Mouse (Mus musculus) bone marrow macrophage, adult 2 months (primary cell): ENCODE results near the gene BC107364. TPM values are rescaled to one million over a fixed set of nuclear protein-coding genes. Genes with fewer than 3 reads are reported as not detected.
"Not testable (repeated sequence)": the region's sequence is repeated elsewhere in the genome, so short reads cannot be mapped to it uniquely, and the experiment has no call there.

Source experiments
- H3K27ac ChIP-seq: 2 replicates; pipeline ENCODE4 v1.5.1; 2012; ENCODE audit warnings: low read depth, low read length; ENCODE audit not compliant: insufficient read depth
- H3K4me1 ChIP-seq: 2 replicates; pipeline ENCODE4 v1.6.1; 2012; ENCODE audit warnings: low read length; ENCODE audit not compliant: control insufficient read depth, insufficient read depth
- H3K4me3 ChIP-seq: 2 replicates; pipeline ENCODE4 v1.5.1; 2012; ENCODE audit warnings: mild to moderate bottlenecking, low read length, moderate library complexity; ENCODE audit not compliant: insufficient read depth
- CTCF ChIP-seq: IDR thresholded peaks from 2 replicates; pipeline ENCODE4 v1.5.1; 2012; ENCODE audit warnings: low read depth, mild to moderate bottlenecking, low read length, moderate library complexity
- POLR2A ChIP-seq: IDR thresholded peaks from 2 replicates; pipeline ENCODE4 v1.6.1; 2012; ENCODE audit warnings: mild to moderate bottlenecking, low read depth, low read length, borderline replicate concordance
- polyA plus RNA-seq: library from polyadenylated mRNA; stranded (reverse); fragments of >200 nt; gene quantifications from 2 replicates; pipeline ENCODE4 v1.2.4, GENCODE M21; 2012; ENCODE audit not compliant: missing spikeins, insufficient read depth, insufficient read length

Gene BC107364
- polyA plus RNA-seq, 1 experiment = not detected

DNA sequence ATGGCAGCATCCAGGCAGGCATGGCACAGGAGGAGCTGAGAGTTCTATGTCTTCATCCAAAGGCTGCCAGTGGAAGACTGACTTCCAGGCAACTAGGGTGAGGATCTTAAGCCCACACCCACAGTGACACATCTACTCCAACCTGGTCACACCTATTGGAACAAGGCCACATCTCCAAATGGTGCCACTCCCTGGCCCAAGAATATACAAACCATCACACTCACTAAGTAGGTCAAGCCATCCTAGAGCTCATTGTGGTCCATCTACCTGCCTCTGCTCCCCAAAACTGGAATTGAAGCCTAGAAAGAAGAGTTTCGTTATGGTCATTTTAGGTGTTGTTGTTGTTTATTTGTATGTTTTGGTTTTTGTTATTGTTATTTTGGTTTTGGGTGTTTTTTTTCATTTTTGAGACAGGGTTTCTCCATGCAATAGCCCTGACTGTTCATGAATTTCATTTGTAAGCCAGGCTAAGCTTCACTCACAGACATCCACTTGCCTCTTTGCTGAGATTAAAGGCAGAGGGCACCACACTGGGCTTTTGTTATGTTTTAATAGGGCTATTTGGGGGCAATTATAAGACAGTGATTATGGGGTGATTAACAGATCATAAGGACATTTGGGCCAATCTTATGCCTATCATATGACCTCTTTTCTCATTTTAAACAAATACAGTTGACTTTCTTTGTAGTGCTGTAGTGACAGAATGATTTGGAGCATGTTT, 43.5 kb upstream of the BC107364 start:
- TF ChIP-seq POLR2A = no peak
- TF ChIP-seq CTCF = no peak
- Histone ChIP-seq H3K27ac (no peak overlapping the region), H3K4me1 (peaks cover 5% of the 10 kb centered on the region; the same call in 1 of the 2 replicates), H3K4me3 (no peak overlapping the region)

DNA sequence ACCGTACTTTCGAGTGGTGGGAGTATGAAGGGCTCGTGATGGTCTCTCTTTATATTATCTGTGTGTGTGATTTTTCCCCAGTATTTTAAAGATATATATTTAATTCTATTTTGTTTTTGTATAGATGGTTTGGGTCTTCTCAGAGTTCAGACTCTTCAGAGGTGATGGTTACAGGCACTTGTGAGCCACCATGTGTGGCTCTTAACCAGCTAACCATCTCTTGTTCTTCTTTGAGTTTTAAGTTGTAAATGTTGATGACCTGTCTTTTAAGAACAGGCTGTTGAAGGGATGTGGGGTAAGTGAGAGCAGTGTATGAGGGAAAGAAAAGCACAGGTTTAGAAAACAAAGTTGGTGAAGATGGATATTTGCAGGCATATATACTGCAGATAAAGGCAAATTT, 42.8 kb upstream of the BC107364 start:
- no peak for TF ChIP-seq POLR2A
- TF ChIP-seq CTCF = no peak
- no peak overlapping the region for H3K27ac ChIP-seq
- peaks cover 5% of the 10 kb centered on the region; the same call in 1 of the 2 replicates for H3K4me1 ChIP-seq
- no peak overlapping the region for H3K4me3 ChIP-seq

DNA sequence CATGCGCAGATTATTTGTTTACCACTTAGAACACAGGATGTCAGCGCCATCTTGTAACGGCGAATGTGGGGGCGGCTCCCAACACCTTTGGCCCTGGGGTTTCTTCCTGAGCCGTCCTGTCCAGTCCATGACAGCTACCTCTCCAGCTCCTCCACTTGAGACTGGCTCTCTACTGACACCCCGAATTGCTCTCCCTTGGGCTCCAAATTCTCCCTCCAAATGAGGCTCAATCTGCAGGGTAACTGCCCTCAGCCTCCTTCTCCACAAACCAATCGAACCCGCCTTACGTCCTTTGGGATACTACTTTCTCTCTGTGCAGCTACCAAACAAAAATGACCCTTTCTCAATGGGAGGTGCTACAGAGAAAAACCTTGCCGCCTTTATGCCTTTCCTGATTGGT, 42.4 kb upstream of the BC107364 start:
- H3K4me3 ChIP-seq = not testable (repeated sequence)

DNA sequence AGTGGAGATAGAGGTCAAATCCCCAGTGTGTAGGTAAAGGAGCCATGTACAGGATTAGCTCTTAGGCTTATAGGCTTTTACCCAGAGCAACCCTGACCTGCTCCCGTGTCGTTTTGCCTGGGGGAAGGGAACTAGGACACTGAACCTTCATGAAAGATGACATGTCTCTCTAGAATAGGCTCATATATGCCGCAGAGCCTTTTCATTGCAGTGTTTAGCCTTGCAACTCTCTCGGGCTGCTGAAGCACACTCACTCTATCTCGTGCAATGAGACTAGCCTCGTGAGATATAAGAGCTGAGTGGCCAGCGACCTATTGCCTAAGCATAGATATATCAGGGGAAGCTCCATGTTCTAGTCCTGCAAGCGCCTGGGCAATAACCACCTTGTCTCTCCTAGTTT, 37.5 kb upstream of the BC107364 start:
- not testable (repeated sequence) for H3K4me1 ChIP-seq, H3K4me3 ChIP-seq
- H3K27ac ChIP-seq = peak overlapping the region; percentile 82

More for the DNA sequence above, 42.4 kb upstream of the BC107364 start:
- not testable (repeated sequence) for H3K4me1 ChIP-seq, H3K27ac ChIP-seq

DNA sequence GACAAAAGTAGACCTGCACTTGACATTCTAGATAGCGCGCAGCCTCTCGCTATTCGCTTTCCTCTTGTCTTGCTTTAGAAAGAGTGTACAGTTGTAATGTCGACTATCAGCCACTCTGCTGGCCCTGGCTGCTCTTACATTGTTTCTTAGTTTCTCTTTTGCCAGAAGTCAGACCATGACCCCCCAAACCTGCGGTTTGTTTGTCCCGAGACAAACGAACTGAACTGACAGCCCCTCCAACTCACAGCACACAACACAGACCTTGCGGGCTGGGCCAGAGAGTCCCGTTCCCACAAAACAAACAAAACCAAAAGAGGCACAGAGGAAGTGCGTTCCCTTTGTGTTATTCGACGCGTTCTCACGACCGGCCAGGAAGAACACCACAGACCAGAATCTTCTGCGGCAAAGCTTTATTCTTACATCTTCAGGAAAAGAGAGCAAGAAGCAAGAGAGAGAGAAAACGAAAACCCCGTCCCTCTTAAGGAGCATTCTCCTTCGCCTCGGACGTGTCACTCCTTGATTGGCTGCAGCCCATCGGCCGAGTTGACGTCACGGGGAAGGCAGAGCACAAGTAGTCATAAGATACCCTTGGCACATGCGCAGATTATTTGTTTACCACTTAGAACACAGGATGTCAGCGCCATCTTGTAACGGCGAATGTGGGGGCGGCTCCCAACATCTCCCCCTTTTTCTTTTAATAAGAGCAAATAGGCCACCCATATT, 37.0 kb upstream of the BC107364 start:
- Histone ChIP-seq H3K4me3 (peak overlapping the region; percentile 47), H3K27ac (peak overlapping the region; percentile 86)
- not testable (repeated sequence) for H3K4me1 ChIP-seq

DNA sequence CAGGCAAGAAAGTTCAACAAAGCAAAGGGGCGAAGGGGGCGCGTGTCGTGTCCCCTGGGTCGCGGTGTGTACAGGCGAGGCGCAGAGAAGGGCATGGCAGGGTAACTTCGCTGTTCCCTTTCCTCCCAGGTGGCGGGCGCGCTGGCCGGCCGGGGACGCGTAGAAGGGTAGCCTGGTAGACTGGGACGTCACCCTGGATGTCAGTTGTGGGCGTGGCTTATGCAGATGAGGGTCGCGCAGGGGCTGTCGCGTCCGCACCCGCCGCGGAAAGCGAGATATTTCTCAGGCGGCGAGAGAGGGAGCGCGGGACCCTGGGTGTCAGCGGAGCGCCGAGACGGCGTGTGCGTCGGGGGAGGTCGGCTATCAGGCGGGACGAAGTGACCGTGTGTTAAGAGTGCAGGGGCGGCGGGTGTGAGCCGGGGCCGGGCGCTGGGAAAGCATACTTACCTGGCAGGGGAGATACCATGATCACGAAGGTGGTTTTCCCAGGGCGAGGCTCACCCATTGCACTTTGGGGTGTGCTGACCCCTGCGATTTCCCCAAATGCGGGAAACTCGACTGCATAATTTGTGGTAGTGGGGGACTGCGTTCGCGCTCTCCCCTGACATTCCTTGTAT, 36.3 kb upstream of the BC107364 start:
- H3K27ac ChIP-seq = peak overlapping the region; percentile 70
- not testable (repeated sequence) for H3K4me1 ChIP-seq
- peak overlapping the region; percentile 53 for H3K4me3 ChIP-seq

DNA sequence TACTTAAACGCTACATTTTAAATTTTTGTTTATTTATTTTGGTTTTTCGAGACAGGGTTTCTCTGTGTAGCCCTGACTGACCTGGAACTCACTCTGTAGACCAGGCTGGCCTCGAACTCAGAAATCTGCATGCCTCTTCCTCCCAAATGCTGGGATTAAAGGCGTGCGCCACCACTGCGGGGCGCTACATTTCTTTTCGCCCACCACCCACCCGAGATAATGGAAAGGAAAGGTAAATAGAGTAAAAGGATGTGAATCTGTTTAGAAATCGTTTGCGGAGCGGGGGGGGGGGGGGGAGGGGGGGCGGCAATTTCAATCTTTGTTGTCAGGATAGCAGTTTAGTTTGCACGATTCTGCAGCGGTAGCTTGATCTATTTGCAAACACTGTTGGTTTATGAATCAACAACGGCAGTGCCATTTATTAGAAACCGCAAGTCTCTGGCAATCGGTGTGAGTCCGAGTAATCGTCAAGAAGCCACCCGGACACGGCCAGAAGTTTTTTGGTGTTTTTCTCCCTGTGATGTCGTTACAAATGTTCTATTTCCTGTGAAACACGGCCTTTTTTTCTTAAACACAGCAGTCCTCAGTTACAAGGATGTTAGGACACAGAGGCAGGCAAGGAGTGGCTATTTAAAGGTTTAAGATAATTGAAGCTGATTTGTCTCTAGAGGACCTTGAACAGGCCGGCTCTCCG, 35.6 kb upstream of the BC107364 start:
- peak overlapping the region; percentile 53 for H3K4me3 ChIP-seq
- peak overlapping the region; percentile 70 for H3K27ac ChIP-seq
- TF ChIP-seq POLR2A = no peak
- peak; percentile 34; the same call in 1 of the 2 replicates for TF ChIP-seq CTCF
- H3K4me1 ChIP-seq = peaks cover 5% of the 10 kb centered on the region; the same call in 1 of the 2 replicates

DNA sequence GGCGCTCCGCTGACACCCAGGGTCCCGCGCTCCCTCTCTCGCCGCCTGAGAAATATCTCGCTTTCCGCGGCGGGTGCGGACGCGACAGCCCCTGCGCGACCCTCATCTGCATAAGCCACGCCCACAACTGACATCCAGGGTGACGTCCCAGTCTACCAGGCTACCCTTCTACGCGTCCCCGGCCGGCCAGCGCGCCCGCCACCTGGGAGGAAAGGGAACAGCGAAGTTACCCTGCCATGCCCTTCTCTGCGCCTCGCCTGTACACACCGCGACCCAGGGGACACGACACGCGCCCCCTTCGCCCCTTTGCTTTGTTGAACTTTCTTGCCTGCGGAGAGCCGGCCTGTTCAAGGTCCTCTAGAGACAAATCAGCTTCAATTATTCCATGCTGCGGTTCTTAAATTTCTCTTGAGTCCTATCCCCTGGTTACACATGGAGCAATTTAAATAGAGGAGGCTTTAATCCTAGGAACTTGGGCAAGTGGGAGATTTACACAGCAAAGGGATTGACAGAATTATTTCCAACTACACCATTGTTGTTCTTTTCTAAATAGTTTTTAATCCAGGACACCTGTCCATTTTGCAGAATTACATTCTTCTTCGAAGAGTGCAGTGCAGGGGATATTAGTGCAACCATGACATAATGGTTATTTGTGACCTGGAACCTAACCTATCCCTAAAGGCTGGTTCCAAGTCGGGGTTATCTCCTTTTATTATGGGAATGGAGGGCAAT, 34.9 kb upstream of the BC107364 start:
- peak overlapping the region; percentile 47; the same call in 1 of the 2 replicates for H3K4me3 ChIP-seq
- not testable (repeated sequence) for H3K4me1 ChIP-seq, H3K27ac ChIP-seq

DNA sequence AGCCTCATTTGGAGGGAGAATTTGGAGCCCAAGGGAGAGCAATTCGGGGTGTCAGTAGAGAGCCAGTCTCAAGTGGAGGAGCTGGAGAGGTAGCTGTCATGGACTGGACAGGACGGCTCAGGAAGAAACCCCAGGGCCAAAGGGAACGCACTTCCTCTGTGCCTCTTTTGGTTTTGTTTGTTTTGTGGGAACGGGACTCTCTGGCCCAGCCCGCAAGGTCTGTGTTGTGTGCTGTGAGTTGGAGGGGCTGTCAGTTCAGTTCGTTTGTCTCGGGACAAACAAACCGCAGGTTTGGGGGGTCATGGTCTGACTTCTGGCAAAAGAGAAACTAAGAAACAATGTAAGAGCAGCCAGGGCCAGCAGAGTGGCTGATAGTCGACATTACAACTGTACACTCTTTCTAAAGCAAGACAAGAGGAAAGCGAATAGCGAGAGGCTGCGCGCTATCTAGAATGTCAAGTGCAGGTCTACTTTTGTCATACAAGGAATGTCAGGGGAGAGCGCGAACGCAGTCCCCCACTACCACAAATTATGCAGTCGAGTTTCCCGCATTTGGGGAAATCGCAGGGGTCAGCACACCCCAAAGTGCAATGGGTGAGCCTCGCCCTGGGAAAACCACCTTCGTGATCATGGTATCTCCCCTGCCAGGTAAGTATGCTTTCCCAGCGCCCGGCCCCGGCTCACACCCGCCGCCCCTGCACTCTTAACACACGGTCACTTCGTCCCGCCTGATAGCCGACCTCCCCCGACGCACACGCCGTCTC, 34.1 kb upstream of the BC107364 start:
- H3K27ac ChIP-seq, H3K4me3 ChIP-seq, H3K4me1 ChIP-seq: not testable (repeated sequence)
